Mouse (Mus musculus) spleen, adult 2 months (tissue): ENCODE measurements around the gene Bcl3. TPM values are rescaled to one million over a fixed set of nuclear protein-coding genes. Genes with fewer than 3 reads are reported as not detected.

Experiments
- DNase-seq, 2 experiments: peaks; one replicate each; pipeline versions ENCODE4 v3.0.0 to v3.0.0-alpha.2; 2012 to 2021; ENCODE audit warnings: low spot score in 2 of 2, low read depth in 1 of 2
- H3K27ac ChIP-seq: fragments of 200-500 bp; 2 replicates; pipeline ENCODE4 v1.5.1; 2012; ENCODE audit warnings: low read length, inconsistent platforms; ENCODE audit not compliant: insufficient read depth
- H3K27me3 ChIP-seq: fragments of 200-500 bp; 2 replicates; pipeline ENCODE4 v1.6.1; 2012; ENCODE audit warnings: mild to moderate bottlenecking, moderate library complexity, low read length, inconsistent platforms; ENCODE audit not compliant: control insufficient read depth, insufficient read depth
- H3K36me3 ChIP-seq: fragments of 200-500 bp; 2 replicates; pipeline ENCODE4 v1.6.1; 2012; ENCODE audit warnings: mild to moderate bottlenecking, low read length, inconsistent platforms; ENCODE audit not compliant: control insufficient read depth, insufficient read depth
- H3K4me1 ChIP-seq: fragments of 200-500 bp; 2 replicates; pipeline ENCODE4 v1.6.1; 2011; ENCODE audit warnings: inconsistent platforms; ENCODE audit not compliant: control insufficient read depth, insufficient read depth, insufficient read length
- H3K4me3 ChIP-seq: fragments of 200-500 bp; 2 replicates; pipeline ENCODE4 v1.5.1; 2011; ENCODE audit warnings: mild to moderate bottlenecking, inconsistent platforms; ENCODE audit not compliant: insufficient read depth, insufficient read length; ENCODE audit errors: extremely low read depth
- CTCF ChIP-seq: fragments of 200-500 bp; IDR thresholded peaks from 2 replicates; pipeline ENCODE4 v1.5.1; 2011; ENCODE audit warnings: mild to moderate bottlenecking, inconsistent platforms; ENCODE audit not compliant: insufficient read depth, insufficient read length, insufficient replicate concordance; ENCODE audit errors: extremely low read depth
- POLR2A ChIP-seq: fragments of 200-500 bp; IDR thresholded peaks from 2 replicates; pipeline ENCODE4 v1.6.1; 2011; ENCODE audit warnings: low read depth, low read length, inconsistent platforms
- WGBS: fragments of 180-500 bp; shearing (Covaris S2); methylation state at CpG from one replicate; pipeline ENCODE4 v1.1.7; 2018; 5-methylcytosine and 5-hydroxymethylcytosine counted together
- polyA plus RNA-seq: library from polyadenylated mRNA; depleted of rRNA; stranded (reverse); fragments of >200 nt; gene quantifications from 2 replicates; pipeline ENCODE4 v1.2.3, GENCODE M21; 2012

Bcl3 gene
- polyA plus RNA-seq, 1 experiment, result 102 TPM

DNA sequence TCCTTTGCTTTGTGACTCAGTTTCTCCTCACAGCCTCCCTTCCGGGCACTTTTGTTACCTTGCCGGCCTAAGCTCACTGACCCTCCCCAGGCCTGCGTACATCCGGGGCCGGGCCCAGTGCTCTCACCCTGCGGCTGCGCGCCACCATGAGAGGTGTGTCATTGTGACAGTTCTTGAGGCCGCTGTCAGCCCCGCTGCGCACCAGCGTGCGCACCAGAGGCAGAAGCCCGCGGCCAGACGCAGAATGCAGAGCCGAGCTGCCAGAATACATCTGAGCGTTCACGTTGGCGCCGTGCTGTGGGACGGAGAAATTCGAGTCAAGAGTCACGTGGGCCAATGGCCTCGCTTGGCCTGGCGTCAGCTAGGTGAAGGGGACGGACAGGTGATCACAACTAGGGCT lies 13.2 kb downstream of the Bcl3 start:
- Histone ChIP-seq H3K4me3 (no peak overlapping the region), H3K27me3 (no peaks in the 10 kb centered on the region), H3K4me1 (peaks cover 21% of the 10 kb centered on the region; the same call in 1 of the 2 replicates), H3K27ac (no peak overlapping the region), H3K36me3 (peaks cover 30% of the 10 kb centered on the region)
- DNase-seq, result no peak
- WGBS, result 89% methylated on average over 27 of the region's 27 CpGs
- TF ChIP-seq POLR2A, result no peak
- TF ChIP-seq CTCF, result no peak

DNA sequence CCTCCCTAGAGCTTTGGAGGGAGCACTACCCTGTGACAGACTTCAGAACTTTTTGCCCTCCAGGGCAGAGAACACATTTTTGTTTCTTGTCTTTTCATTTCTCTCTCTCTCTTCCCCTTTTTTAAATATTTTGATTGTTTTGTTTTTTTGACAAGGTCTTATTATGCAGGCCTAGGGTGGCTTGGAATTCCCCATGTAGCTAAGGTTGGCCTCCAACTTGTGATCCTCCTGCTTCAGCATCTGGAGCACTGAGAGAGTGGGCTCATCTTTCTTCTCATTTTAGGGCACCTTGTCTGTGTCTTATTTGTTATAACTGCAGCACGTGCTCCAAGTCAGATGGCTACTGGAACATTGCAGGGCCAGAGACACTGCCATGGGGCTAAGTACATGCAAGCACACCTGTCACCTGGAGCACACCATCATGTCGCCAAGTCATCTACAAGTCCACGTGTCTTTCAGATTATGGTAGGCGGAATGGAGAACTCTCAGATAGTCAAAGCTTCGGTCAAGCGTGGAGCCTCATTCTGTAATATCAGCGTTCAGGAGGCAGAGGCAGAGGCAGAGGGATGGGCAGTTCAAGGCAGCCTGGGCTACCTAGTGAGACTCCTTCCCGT lies 16.1 kb downstream of the Bcl3 start:
- H3K27me3 ChIP-seq, result no peaks in the 10 kb centered on the region
- no peak for DNase-seq
- peak overlapping the region; percentile 61 for H3K27ac ChIP-seq
- TF ChIP-seq CTCF (no peak), POLR2A (no peak)
- peaks cover 19% of the 10 kb centered on the region; the same call in 1 of the 2 replicates for H3K4me1 ChIP-seq
- peaks cover 28% of the 10 kb centered on the region for H3K36me3 ChIP-seq
- WGBS, result 67% methylated on average over 8 of the region's 8 CpGs
- no peak overlapping the region for H3K4me3 ChIP-seq

DNA sequence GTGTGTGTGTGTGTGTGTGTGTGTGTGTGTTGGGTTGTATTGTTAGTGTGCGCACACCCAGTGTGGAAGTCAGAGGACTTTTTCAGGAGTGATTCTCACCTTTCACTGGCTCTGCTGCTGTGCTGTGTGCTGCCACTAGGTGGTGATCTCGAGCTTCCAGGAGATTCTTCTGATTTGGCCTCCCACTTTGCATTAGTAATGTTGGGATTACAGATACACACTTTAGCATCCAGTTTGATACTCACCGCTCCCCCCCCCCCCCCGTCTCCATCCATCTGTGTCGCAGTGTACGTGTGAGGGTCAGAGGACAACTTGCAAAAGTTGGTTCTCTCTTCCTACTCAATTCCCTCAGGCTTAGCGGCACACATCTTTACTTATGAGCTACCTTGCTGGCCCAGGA lies 19.6 kb downstream of the Bcl3 start:
- TF ChIP-seq POLR2A (no peak), CTCF (peak; percentile 94; the same call in 1 of the 2 replicates)
- Histone ChIP-seq H3K27ac (no peak overlapping the region), H3K4me3 (no peak overlapping the region), H3K27me3 (no peaks in the 10 kb centered on the region), H3K4me1 (peaks cover 19% of the 10 kb centered on the region; the same call in 1 of the 2 replicates), H3K36me3 (no peaks in the 10 kb centered on the region)
- DNase-seq, result peak in 1 of 2 experiments; percentile 78
- WGBS, result 18% methylated on average over 7 of the region's 7 CpGs

DNA sequence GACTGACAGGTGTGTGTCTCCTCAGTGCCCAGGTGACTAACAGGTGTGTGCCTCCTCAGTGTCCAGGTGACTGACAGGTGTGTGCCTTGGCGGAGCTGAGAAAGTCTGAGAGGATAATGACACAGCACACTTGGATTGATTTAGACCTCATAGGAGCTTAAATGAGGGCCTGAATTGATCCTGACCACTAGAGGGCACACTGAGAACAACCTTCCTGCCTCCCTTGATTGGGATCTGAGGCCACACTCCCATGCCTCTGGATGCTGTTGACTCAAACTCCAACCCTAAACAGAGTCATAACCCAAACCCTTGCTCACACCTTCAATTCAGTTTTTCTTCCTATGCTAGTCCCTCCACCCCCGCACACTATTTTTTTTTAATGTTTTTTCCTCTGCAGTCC lies 21.8 kb downstream of the Bcl3 start:
- peaks cover 20% of the 10 kb centered on the region for H3K4me1 ChIP-seq
- H3K36me3 ChIP-seq, result no peaks in the 10 kb centered on the region
- 0 out of 2 replicates have a peak, but pooled peaks cover 2% of the 10 kb centered on the region for H3K27me3 ChIP-seq
- WGBS, result 49% methylated on average over 2 of the region's 2 CpGs
- TF ChIP-seq CTCF (peak; percentile 58; the same call in 1 of the 2 replicates), POLR2A (no peak)
- no peak for DNase-seq
- no peak overlapping the region for H3K4me3 ChIP-seq
- H3K27ac ChIP-seq, result no peak overlapping the region

DNA sequence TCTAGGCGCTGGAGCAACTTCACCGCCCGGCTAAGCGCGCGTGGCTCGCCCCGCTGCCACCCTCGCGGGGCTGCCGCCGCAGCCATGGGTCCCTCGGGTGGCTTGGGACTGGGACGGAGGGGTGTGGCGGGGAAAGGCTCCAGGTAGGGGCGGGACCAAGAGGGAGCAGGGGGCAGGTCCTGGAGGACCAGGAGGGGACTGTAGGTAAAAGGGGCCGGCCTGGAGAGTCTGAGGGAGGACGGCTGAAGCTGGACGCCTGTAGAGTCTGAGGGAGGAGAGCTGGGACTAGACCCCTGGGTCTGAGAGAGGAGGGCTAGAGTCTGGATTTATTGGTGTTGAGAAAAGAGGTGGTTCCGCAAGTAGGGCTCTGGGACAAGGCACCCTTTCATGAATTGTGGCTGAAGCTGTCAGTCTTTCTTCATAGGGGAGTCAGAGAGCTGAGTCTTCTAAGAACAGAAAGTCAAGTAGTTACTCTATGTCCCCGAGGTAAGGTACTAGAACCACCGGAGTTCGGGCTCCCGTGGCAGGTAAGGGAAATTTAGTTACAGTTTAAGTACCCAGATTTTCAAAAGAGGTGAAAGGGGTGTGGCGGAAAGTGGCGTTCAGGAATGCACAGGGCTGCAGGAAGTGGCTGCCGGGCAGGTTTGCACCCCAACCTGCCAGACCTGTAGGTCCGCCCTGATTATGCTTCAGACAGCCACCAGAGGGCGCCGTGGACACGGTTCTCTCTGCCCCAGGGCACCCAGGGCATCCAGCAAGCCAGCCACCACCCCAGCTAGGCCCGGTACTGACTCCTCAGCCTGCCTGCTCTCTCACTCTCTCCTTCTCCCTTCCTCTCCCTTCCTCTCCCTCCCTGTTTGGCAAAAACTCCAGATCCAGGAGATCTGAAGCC lies 25.6 kb downstream of the Bcl3 start, which contains the start of gene Cblc:
Gene Cblc (minus strand): TSS at position 113 of the 892 bp plus-strand sequence.
- DNase-seq, result peak; percentile 66 to 88
- Histone ChIP-seq H3K4me3 (peak within 1 kb of the TSS; percentile 25; the same call in 1 of the 2 replicates), H3K4me1 (peaks cover 10% of the 10 kb centered on the region), H3K27ac (no peak within 1 kb of the TSS), H3K27me3 (0 out of 2 replicates have a peak, but pooled peaks cover 2% of the 10 kb centered on the region), H3K36me3 (no peaks in the 10 kb centered on the region)
- WGBS, result 11% methylated on average over 32 of the region's 32 CpGs
- TF ChIP-seq POLR2A (no peak), CTCF (peak; percentile 95)

DNA sequence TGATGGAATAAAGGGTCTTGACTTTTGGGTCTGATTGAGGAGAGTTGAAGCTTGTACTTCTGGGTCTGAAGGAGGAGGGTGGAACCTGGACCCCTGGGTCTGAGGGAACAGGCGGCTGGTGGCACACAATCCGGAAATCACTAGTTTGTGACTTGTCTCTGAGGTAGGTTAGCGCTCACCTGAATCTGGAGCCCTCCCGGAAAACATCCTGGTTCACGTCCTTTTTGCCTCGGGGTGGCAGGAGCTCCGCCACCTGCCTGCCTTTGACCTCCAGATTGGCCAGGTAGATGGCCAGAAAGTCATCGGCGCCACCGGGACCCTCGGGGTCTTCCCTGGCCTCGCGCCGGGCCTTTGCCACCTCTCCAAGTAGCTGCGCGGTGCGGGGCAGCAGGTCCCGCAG lies 26.3 kb downstream of the Bcl3 start:
- Histone ChIP-seq H3K4me1 (peaks cover 10% of the 10 kb centered on the region), H3K27ac (no peak overlapping the region), H3K4me3 (no peak overlapping the region), H3K27me3 (0 out of 2 replicates have a peak, but pooled peaks cover 2% of the 10 kb centered on the region), H3K36me3 (no peaks in the 10 kb centered on the region)
- 61% methylated on average over 18 of the region's 18 CpGs for WGBS
- no peak for TF ChIP-seq CTCF
- TF ChIP-seq POLR2A, result no peak
- no peak for DNase-seq
